Mouse (Mus musculus): Measurements from ENCODE around the gene Adora3.

The Adora3 gene

GRCm38 (mm10) chr3:105870558-105870957, at the start of gene Adora3, which contains the start of gene Tmigd3:
TSS of gene Adora3 (plus strand) at chr3:105870858.
TSS of gene Tmigd3 (plus strand) at chr3:105870903.
- no peak for DNase-seq (ENCODE audit: low spot score in 2 of 2)

DNA sequence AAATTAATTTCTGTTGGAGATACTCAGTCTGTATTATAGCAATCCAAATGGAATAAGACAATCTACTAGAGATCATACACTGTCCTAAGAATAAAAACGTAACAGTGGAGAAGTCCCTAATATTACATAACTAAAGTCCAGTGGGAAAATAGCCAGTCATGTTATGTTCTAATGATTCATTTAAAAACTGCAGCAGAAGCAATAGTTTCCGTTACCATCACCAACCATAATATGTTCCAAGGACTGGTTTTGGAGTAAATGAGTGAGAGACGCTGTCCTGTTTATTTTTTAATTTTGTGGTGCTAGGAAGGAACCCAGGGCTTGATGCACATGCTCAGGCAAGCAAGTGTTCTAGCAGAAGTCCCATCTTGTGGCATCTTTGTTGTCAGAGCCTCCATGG, 49.2 kb upstream of the Adora3 start:
- DNase-seq (ENCODE audit: low spot score in 2 of 2) = no peak

DNA sequence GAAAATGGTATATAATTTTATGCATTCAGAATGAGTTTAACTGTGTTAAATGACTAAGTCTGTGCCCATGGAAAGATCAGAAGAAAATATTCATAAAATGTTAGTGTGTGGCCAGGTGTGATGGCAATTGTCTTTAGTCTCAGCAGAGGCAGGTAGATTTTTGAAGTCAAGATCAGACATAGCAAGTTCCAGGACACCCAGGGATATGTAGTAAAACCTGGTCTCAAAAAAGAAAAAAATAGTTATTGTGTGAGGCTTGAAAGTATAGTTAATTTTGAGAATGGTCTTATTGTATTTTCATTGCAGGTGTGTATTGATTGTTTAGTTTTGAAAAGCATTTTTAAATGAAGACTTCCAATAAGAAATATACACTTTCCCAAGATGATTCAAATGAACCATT, 47.0 kb upstream of the Adora3 start:
- no peak for DNase-seq (ENCODE audit: low spot score in 2 of 2)

GRCm38 (mm10) chr3:105824103-105824502, 46.6 kb upstream of the Adora3 start:
- no peak for DNase-seq (ENCODE audit: low spot score in 2 of 2)

GRCm38 (mm10) chr3:105824704-105825103, 46.0 kb upstream of the Adora3 start:
- no peak for DNase-seq (ENCODE audit: low spot score in 2 of 2)

- no peak for DNase-seq (ENCODE audit: low spot score in 2 of 2)
These were observed 45.0 kb upstream of the Adora3 start for GRCm38 (mm10) chr3:105825501-105826161.

- DNase-seq (ENCODE audit: low spot score in 2 of 2) = no peak
These were observed 39.1 kb upstream of the Adora3 start for GRCm38 (mm10) chr3:105831584-105831983.

GRCm38 (mm10) chr3:105835875-105836274, 34.8 kb upstream of the Adora3 start:
- DNase-seq (ENCODE audit: low spot score in 2 of 2) = no peak

DNA sequence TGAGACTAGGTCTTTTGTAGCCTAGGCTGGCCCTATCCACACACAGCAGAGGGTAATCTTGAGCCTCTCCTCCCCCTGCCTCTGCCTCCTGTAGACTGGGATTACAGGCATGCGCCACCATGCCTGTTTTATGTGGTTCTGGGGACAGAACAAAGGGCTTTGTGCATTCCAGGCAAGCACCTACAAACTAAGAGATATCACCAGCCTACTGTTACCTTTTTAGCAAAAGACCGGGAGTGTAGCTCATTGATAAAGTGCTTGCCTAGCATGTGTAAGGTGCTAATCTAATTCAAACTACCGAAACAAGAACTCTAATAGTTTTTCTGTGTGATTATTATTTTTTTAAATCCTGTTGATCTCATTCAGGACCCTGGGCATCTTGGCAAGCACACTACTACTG, 33.8 kb upstream of the Adora3 start:
- no peak for DNase-seq (ENCODE audit: low spot score in 2 of 2)

DNA sequence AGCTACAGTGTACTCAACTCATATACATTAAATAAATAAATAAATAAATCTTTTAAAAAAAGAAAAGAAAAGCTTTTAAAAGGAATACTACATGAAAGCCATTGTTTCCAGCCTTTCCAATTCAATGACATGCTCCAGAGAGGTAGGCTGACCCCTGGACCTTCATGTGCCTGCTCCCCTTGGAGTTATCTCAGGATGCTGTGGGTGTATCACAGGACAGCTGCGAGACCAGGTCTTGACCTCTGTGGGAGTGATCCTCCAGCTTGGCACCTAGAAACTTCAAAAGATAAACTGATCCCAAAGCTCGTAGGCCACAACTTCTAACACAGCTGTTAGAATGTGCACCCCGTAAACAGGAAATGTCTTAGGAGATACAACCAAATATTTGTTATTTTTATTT, 32.0 kb upstream of the Adora3 start:
- DNase-seq (ENCODE audit: low spot score in 2 of 2) = no peak

GRCm38 (mm10) chr3:105839836-105840235, 30.8 kb upstream of the Adora3 start:
- no peak for DNase-seq (ENCODE audit: low spot score in 2 of 2)

GRCm38 (mm10) chr3:105846294-105847069, 24.2 kb upstream of the Adora3 start:
- DNase-seq (ENCODE audit: low spot score in 2 of 2) = no peak

DNA sequence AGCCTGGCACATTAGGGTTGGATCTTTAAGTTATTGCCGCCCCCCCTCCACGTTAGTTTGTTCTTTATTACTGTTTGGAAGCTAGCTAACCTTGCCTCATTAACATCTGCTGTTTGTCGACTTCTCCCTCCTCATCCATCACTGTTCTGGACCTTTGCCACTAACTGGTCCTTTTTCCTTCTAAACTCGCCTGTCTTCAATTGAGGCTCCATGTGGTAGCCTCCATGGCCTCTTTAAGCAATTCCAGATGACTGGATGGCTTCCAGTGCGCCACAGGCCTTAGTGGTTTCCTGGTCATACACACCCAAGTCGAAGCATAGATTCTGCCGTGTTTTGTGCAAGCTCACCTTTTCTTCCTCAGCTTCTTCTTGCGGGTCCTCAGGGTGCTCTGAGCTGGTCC, 16.9 kb upstream of the Adora3 start:
- no peak for DNase-seq (ENCODE audit: low spot score in 2 of 2)

- no peak for DNase-seq (ENCODE audit: low spot score in 2 of 2)
These were observed 15.9 kb upstream of the Adora3 start for GRCm38 (mm10) chr3:105854786-105855185.

GRCm38 (mm10) chr3:105857513-105857912, 13.1 kb upstream of the Adora3 start:
- DNase-seq (ENCODE audit: low spot score in 2 of 2) = peak; percentile 22 to 38

GRCm38 (mm10) chr3:105861747-105862366, 8.8 kb upstream of the Adora3 start:
- no peak for DNase-seq (ENCODE audit: low spot score in 2 of 2)

GRCm38 (mm10) chr3:105864123-105864522, 6.5 kb upstream of the Adora3 start:
- no peak for DNase-seq (ENCODE audit: low spot score in 2 of 2)

DNA sequence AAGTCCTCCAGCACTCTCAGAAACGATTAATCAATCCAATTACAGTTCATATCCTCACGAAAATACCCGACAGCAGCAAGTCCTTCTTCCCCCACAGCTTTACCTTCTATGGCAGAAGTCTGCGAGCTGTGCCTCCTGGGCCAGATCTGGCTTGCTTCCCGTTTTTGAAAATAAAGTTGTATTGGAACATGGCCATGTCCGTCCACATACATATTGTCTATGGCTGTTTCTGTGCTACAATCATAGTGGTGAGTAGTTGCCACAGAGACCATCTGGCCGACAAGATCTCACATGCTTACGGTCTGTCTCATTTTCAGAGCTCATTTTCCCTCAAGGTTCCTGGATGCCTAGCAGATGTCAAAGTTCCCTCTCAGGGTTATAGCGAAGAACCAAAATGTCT, 5.5 kb upstream of the Adora3 start:
- DNase-seq (ENCODE audit: low spot score in 2 of 2) = no peak

DNA sequence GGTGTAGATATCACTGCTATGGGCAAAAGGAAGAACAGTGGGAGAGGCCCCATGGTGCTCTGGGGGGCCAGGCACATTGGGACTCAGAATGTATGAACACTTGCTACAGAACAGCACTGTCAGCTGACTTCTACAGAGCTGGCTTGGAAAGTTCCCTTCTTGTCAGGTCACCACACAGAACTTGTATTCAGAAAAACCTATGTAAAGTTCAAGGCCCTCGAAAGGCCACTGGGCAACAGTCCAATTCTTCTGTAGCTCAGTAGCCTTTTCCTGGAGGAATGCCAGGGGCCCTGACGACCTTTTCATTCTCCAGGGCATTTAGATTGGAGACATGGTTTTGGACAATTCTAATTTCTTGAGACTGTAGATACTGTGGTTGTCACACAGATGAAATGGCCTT, 2.5 kb upstream of the Adora3 start:
- no peak for DNase-seq (ENCODE audit: low spot score in 2 of 2)

GRCm38 (mm10) chr3:105872034-105872433, 1.4 kb downstream of the Adora3 start:
- no peak for DNase-seq (ENCODE audit: low spot score in 2 of 2)

DNA sequence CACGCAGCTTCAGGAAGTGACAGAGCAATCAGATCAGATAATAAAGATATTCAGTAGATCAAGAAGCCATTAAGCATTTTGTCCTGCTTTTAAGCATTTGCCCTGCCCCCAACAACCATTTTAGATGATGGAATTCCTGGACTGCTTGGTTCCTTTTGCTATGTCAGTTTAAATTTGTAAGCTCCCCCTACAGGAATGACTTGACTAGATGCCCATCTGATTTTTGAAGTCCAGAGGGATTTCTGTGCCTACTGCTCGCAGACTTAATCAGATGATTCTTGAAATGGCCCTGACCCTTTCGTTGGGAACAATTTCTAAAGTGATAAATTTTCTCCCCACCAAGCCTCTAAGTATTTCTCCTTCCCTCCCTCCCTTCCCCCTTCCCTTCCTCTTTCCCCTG, 1.9 kb downstream of the Adora3 start:
- DNase-seq (ENCODE audit: low spot score in 2 of 2) = no peak

DNA sequence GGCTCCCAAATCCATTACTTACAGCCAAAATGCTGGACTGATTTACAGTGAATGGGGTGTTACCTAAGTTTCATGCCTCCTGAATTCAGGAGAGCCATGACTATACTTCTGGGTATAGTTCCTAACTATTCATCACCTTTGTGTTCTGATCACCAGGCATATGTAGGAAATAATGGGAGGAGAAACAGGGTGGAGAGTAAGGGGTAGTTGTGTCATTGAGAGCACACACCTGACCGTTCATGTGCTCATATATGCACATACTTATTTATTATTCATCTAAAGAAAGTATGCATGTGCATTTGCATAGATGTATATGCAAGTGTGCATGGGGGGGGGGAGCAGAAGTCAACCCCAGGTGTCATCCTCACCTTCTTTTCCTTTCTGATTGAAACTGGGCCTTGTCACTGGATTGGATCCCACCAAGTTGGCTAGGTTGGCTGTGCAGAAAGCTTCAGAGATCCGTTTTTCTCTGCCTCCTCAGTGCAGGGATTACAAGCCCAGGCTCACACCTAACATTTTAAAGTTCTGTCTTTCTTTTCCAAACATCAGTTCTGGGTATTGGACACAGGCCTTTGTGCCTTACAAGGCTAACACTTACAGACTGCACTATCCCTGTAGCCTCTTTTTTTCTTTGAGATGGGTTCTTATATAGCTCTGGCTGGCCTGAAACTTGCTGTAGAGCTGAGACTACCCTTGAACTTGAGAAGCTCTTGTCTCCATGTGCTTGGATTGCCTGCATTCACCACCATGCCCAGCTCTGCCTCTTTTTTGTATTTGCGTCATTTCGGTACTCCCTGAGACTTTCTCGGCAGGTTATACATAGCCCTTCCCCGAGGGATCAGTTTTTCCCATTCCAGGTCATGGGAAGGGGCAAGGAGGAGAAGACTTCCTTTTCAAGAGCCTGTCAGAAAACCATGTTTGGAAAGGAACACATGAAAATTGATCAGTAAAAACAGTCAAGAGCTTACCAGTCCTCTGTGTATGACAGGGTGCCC, 3.1 kb downstream of the Adora3 start:
- DNase-seq (ENCODE audit: low spot score in 2 of 2) = no peak
